Mouse (Mus musculus) thymus, adult 2 months (tissue): ENCODE measurements around the gene Cdh1.

Source experiments
- CTCF ChIP-seq: fragments of 200-500 bp; IDR thresholded peaks from 2 replicates; pipeline ENCODE4 v1.5.1; 2012; ENCODE audit warnings: mild to moderate bottlenecking, control low read depth, low read length, moderate library complexity, borderline replicate concordance; ENCODE audit not compliant: control insufficient read depth, poor library complexity, insufficient read depth; ENCODE audit errors: extremely low read depth
- POLR2A ChIP-seq: fragments of 200-500 bp; IDR thresholded peaks from 2 replicates; pipeline ENCODE4 v1.6.1; 2012; ENCODE audit warnings: mild to moderate bottlenecking, low read length, control low read depth, moderate library complexity; ENCODE audit not compliant: control insufficient read depth, poor library complexity, insufficient read depth; ENCODE audit errors: extremely low read depth

DNA sequence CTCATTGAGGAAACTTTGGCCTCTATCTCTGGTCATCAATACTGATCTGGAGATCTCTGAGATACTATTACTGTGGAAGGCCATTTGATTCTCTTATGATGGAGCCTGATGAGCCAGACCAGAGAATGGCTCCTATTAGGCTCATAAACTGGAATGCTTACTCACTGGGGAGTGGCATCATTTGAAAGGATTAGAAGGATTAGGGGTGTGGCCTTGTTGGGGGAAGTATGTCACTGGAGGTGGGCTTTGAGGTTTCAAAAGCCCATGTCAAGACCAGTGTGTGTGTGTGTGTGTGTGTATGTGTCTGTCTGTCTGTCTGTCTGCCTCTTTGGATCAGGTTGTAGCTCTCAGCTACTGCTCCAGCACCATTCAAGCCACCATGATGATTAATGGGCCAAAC, 20.8 kb downstream of the Cdh1 start:
- no peak for TF ChIP-seq CTCF
- no peak for TF ChIP-seq POLR2A
